Comparison of ENCODE assay signal across 7 mouse cellular contexts in genomic region chr14:55617822-55618221, GRCm38 (mm10). TPM values are rescaled to one million over a fixed set of nuclear protein-coding genes. Genes with fewer than 3 reads are reported as not detected.
DNase-seq lines count a peak whose midpoint lies in the region; ATAC-seq lines count a peak whose summit lies in the region.

Rec8 (plus strand) TSS chr14:55618037.

- peak within 1 kb of the TSS; percentile 27 for H3K4me2 ChIP-seq in forebrain, embryonic 16.5 days (ENCODE audit: low read length)
- peak within 1 kb of the TSS; percentile 52 for H3K4me2 ChIP-seq in lung, embryonic 15.5 days

- WGBS in forebrain, embryonic 16.5 days, result 22% methylated on average over 21 of the region's 21 CpGs
- WGBS in lung, embryonic 15.5 days, result 17% methylated on average over 21 of the region's 21 CpGs

- ATAC-seq in forebrain, embryonic 16.5 days, result peak; percentile 76
- peak; percentile 78 for ATAC-seq in lung, embryonic 15.5 days (ENCODE audit: borderline replicate concordance, extremely low read depth, low FRiP score, low TSS enrichment)
- ATAC-seq in neutrophil, adult 5-6 weeks (ENCODE audit: extremely low read depth, insufficient number of reproducible peaks, low FRiP score, poor library complexity, severe bottlenecking), result peak; percentile 40; the same call in 1 of the 2 replicates

- peak within 1 kb of the TSS; percentile 32 for H3K4me3 ChIP-seq in forebrain, embryonic 16.5 days (replicated peaks; ENCODE audit: low read length)
- peak within 1 kb of the TSS; percentile 36 for H3K4me3 ChIP-seq in lung, embryonic 15.5 days

- no peak within 1 kb of the TSS; the same call in 1 of the 2 replicates for H3K27ac ChIP-seq in forebrain, embryonic 16.5 days (ENCODE audit: low read length)
- H3K27ac ChIP-seq in lung, embryonic 15.5 days, result peak within 1 kb of the TSS; percentile 60

- H3K36me3 ChIP-seq in forebrain, embryonic 16.5 days (ENCODE audit: control insufficient read depth, insufficient read depth), result no peaks in the 10 kb centered on the region
- no peaks in the 10 kb centered on the region for H3K36me3 ChIP-seq in lung, embryonic 15.5 days

- DNase-seq in T-cell, adult 2 months (ENCODE audit: low spot score), result peak; percentile 10
- DNase-seq in cerebellum, adult 11-12 months, result peak; percentile 87
- DNase-seq in kidney, adult 8-10 months, result peak; percentile 47 to 58
- no peak for DNase-seq in spleen, adult 12 weeks (ENCODE audit: low spot score)

- no peaks in the 10 kb centered on the region for H3K9me3 ChIP-seq in forebrain, embryonic 16.5 days (ENCODE audit: control insufficient read depth, low read length)
- H3K9me3 ChIP-seq in lung, embryonic 15.5 days, result no peaks in the 10 kb centered on the region

- H3K4me1 ChIP-seq in forebrain, embryonic 16.5 days (replicated peaks; ENCODE audit: control insufficient read depth, insufficient read depth, low read length), result no peaks in the 10 kb centered on the region
- peaks cover 7% of the 10 kb centered on the region; the same call in 1 of the 2 replicates for H3K4me1 ChIP-seq in lung, embryonic 15.5 days

- H3K27me3 ChIP-seq in forebrain, embryonic 16.5 days (replicated peaks; ENCODE audit: control insufficient read depth, insufficient read depth, low read length), result no peaks in the 10 kb centered on the region
- no peaks in the 10 kb centered on the region for H3K27me3 ChIP-seq in lung, embryonic 15.5 days

- no peak within 1 kb of the TSS; the same call in 1 of the 2 replicates for H3K9ac ChIP-seq in forebrain, embryonic 16.5 days (replicated peaks; ENCODE audit: low read depth, low read length)
- H3K9ac ChIP-seq in lung, embryonic 15.5 days, result peak within 1 kb of the TSS; percentile 21

RNA-seq across cellular contexts. Expression of gene Rec8, which starts in this region (rescaled TPM):
- polyA plus RNA-seq in forebrain, embryonic 16.5 days (2015; fragmentation: Nextera tagmentation; extraction: Ambion mirVana), result 9.4 and 11.3 TPM in 2 replicates
- polyA plus RNA-seq in lung, embryonic 15.5 days (2015; fragmentation: Nextera tagmentation; extraction: Ambion mirVana), result 22.9 and 25.5 TPM in 2 replicates
- total RNA-seq in neutrophil, adult 5-6 weeks (2017), result not detected in 2 replicates

Comparison
In these comparisons a context has a peak if more than half of its experiments do, and no peak if none do; other contexts are left out.
1. Peak in ATAC-seq in neutrophil, adult 5-6 weeks; RNA of the gene not detected or under 1 TPM.